Mouse (Mus musculus) left cerebral cortex, postnatal 36 days (tissue): ENCODE measurements around the gene Carns1. TPM values are rescaled to one million over a fixed set of nuclear protein-coding genes. Genes with fewer than 3 reads are reported as not detected.

Experiments
- DNase-seq, 2 experiments: peaks; one replicate each; pipeline ENCODE4 v3.0.0; 2021 to 2022; ENCODE audit warnings: low spot score in 2 of 2, mixed read lengths in 1 of 2
- intact Hi-C: fragments of 180-260 bp; cut with DNase I; formaldehyde crosslinking; loops from one replicate; pipeline ENCODE4 v1.15.1; 2025
- total RNA-seq, 2 experiments: library from RNA; stranded (reverse); gene quantifications; 2 replicates each; pipeline ENCODE4 v1.2.3; 2021

The Carns1 gene
- total RNA-seq, 2 experiments from 2014 or later, result 5.5 to 7.8 TPM

- no peak for DNase-seq
- intact Hi-C loops, result no loop called here
Observed at GRCm38 (mm10) chr19:4183689-4184088, 8.4 kb upstream of the Carns1 start.

GRCm38 (mm10) chr19:4181892-4182291 is 6.6 kb upstream of the Carns1 start:
- DNase-seq, result peak; percentile 69
- intact Hi-C loops, result no loop called here

- no peak for DNase-seq
- intact Hi-C loops, result no loop called here
Observed at GRCm38 (mm10) chr19:4180411-4180810, 5.1 kb upstream of the Carns1 start.

- intact Hi-C loops, result no loop called here
- no peak for DNase-seq
Observed at GRCm38 (mm10) chr19:4172925-4173324, 2.4 kb downstream of the Carns1 start.

GRCm38 (mm10) chr19:4171393-4172290 is 3.6 kb downstream of the Carns1 start:
- intact Hi-C loops, result loop anchor here (2.0 kb wide), 1 partner anchor 15 kb away; no protein-coding TSS in a partner anchor
- no peak for DNase-seq

- DNase-seq, result no peak
- intact Hi-C loops, result loop anchor here (2.0 kb wide), 1 partner anchor 16 kb away; no protein-coding TSS in a partner anchor
Observed at GRCm38 (mm10) chr19:4170723-4171392, 4.4 kb downstream of the Carns1 start.

GRCm38 (mm10) chr19:4169810-4170209 is 5.5 kb downstream of the Carns1 start:
- DNase-seq, result no peak
- intact Hi-C loops, result loop anchor here (1.0 to 5.0 kb wide), 3 partner anchors 17 to 61 kb away; partner anchors contain the start of genes Pold4 and Rad9a

- intact Hi-C loops, result loop anchor here (1.0 to 5.0 kb wide), 2 partner anchors 33 to 62 kb away; partner anchors contain the start of genes Pold4 and Rad9a
Observed at GRCm38 (mm10) chr19:4169378-4169784, 5.9 kb downstream of the Carns1 start.

GRCm38 (mm10) chr19:4166678-4167476 is 8.4 kb downstream of the Carns1 start:
- no peak for DNase-seq
- intact Hi-C loops, result loop anchor here (5.0 kb wide), 1 partner anchor 35 kb away; the partner anchor contains the start of gene Rad9a

More at GRCm38 (mm10) chr19:4169378-4169784, 5.9 kb downstream of the Carns1 start:
- DNase-seq, result peak; percentile 100

GRCm38 (mm10) chr19:4164721-4165120 is 10.6 kb downstream of the Carns1 start:
- intact Hi-C loops, result loop anchor here (5.0 kb wide), 1 partner anchor 38 kb away; the partner anchor contains the start of gene Rad9a
- DNase-seq, result no peak

GRCm38 (mm10) chr19:4164100-4164499 is 11.2 kb downstream of the Carns1 start:
- intact Hi-C loops, result no loop called here

GRCm38 (mm10) chr19:4163543-4163887 is 11.8 kb downstream of the Carns1 start:
- DNase-seq, result no peak
- intact Hi-C loops, result loop anchor here (2.0 kb wide), 2 partner anchors 15 to 39 kb away; partner anchors contain the start of genes Aip and Coro1b

More at GRCm38 (mm10) chr19:4164100-4164499, 11.2 kb downstream of the Carns1 start:
- DNase-seq, result no peak

GRCm38 (mm10) chr19:4162646-4163542 is 12.4 kb downstream of the Carns1 start, which contains the start of gene Rps6kb2:
Gene Rps6kb2 (minus strand): TSS chr19:4163354.
- peak; percentile 96 to 98 for DNase-seq
- intact Hi-C loops, result loop anchor here (2.0 kb wide), 2 partner anchors 14 to 38 kb away; partner anchors contain the start of genes Aip and Coro1b

GRCm38 (mm10) chr19:4159049-4159448 is 16.2 kb downstream of the Carns1 start:
- intact Hi-C loops, result no loop called here
- no peak for DNase-seq

GRCm38 (mm10) chr19:4156771-4157170 is 18.5 kb downstream of the Carns1 start:
- no peak for DNase-seq
- intact Hi-C loops, result no loop called here

GRCm38 (mm10) chr19:4156073-4156579 is 19.2 kb downstream of the Carns1 start:
- DNase-seq, result no peak
- intact Hi-C loops, result no loop called here

GRCm38 (mm10) chr19:4155223-4156072 is 19.8 kb downstream of the Carns1 start:
- DNase-seq, result no peak
- intact Hi-C loops, result no loop called here
